Mouse (Mus musculus) bone marrow, adult 2 months (tissue): ENCODE measurements at regions not wholly inside any gene's neighbourhood (a gene's known extent, or its start where the extent isn't known, plus 50 kb on each side); places are given as distances from the start of the nearest gene placed in this dataset.

ENCODE experiments used
- CTCF ChIP-seq: fragments of 200-500 bp; IDR thresholded peaks from 2 replicates; pipeline ENCODE4 v1.5.1; 2011; ENCODE audit warnings: low read length, control low read depth; ENCODE audit not compliant: control insufficient read depth, insufficient read depth
- POLR2A ChIP-seq: fragments of 200-500 bp; IDR thresholded peaks from 2 replicates; pipeline ENCODE4 v1.6.1; 2011; ENCODE audit warnings: low read depth, mild to moderate bottlenecking, control low read depth, low read length, borderline replicate concordance; ENCODE audit not compliant: control insufficient read depth

- TF ChIP-seq POLR2A (no peak), CTCF (no peak)
Observed at GRCm38 (mm10) chr8:24283901-24284405, 441.7 kb downstream of the Adam3 start.
